Mouse (Mus musculus) liver, adult 2 months (tissue): ENCODE measurements around the gene Mybphl. TPM values are rescaled to one million over a fixed set of nuclear protein-coding genes. Genes with fewer than 3 reads are reported as not detected.

Experiments used
- DNase-seq: peaks from one replicate; pipeline ENCODE4 v3.0.0-alpha.2; 2011; ENCODE audit warnings: low read depth, low spot score; ENCODE audit errors: extremely low read depth
- H3K27ac ChIP-seq: fragments of 200-500 bp; replicated peaks from 2 replicates; pipeline ENCODE4 v1.5.1; 2012; ENCODE audit warnings: low read depth, mild to moderate bottlenecking, control low read depth, inconsistent platforms, low read length; ENCODE audit not compliant: insufficient read depth
- H3K27me3 ChIP-seq: fragments of 200-500 bp; 2 replicates; pipeline ENCODE4 v1.6.1; 2012; ENCODE audit warnings: mild to moderate bottlenecking, moderate library complexity, low read length, inconsistent platforms; ENCODE audit not compliant: control insufficient read depth, insufficient read depth
- H3K36me3 ChIP-seq: fragments of 200-500 bp; 2 replicates; pipeline ENCODE4 v1.6.1; 2012; ENCODE audit warnings: low read length, inconsistent platforms; ENCODE audit not compliant: control insufficient read depth, insufficient read depth
- H3K4me1 ChIP-seq: fragments of 200-500 bp; 2 replicates; pipeline ENCODE4 v1.6.1; 2011; ENCODE audit warnings: low read length; ENCODE audit not compliant: control insufficient read depth, insufficient read depth
- H3K4me3 ChIP-seq: fragments of 200-500 bp; 2 replicates; pipeline ENCODE4 v1.5.1; 2011; ENCODE audit warnings: low read depth, mild to moderate bottlenecking, control low read depth, low read length, moderate library complexity; ENCODE audit not compliant: insufficient read depth
- H3K79me2 ChIP-seq: fragments of 200-500 bp; 2 replicates; pipeline ENCODE4 v1.6.1; 2012; ENCODE audit warnings: inconsistent platforms, mild to moderate bottlenecking, low read length, moderate library complexity; ENCODE audit not compliant: control insufficient read depth, insufficient read depth
- H3K9ac ChIP-seq: fragments of 200-500 bp; 2 replicates; pipeline ENCODE4 v1.6.1; 2012; ENCODE audit warnings: low read depth, mild to moderate bottlenecking, control low read depth, inconsistent platforms, low read length
- CTCF ChIP-seq: fragments of 200-500 bp; IDR thresholded peaks from 2 replicates; pipeline ENCODE4 v1.5.1; 2011; ENCODE audit warnings: low read depth, low read length, control low read depth
- POLR2A ChIP-seq: fragments of 200-500 bp; IDR thresholded peaks from 2 replicates; pipeline ENCODE4 v1.6.1; 2011; ENCODE audit warnings: low read length, control low read depth; ENCODE audit not compliant: insufficient read depth; ENCODE audit errors: extremely low read depth
- WGBS: fragments of 180-500 bp; shearing (Covaris S2); methylation state at CpG from one replicate; pipeline ENCODE4 v1.1.7; 2018; 5-methylcytosine and 5-hydroxymethylcytosine counted together
- polyA plus RNA-seq: library from polyadenylated mRNA; depleted of rRNA; stranded (reverse); fragments of >200 nt; gene quantifications from 2 replicates; pipeline ENCODE4 v1.2.3, GENCODE M21; 2012
- total RNA-seq: library from RNA; depleted of rRNA; stranded (reverse); fragments of >200 nt; gene quantifications from 2 replicates; pipeline ENCODE4 v1.2.3, GENCODE M21; 2014

Mybphl gene
- total and polyA plus RNA-seq, 2 experiments = not detected

- Histone ChIP-seq H3K9ac (no peak overlapping the region), H3K4me3 (no peak overlapping the region), H3K27ac (no peak overlapping the region), H3K27me3 (no peaks in the 10 kb centered on the region), H3K36me3 (no peaks in the 10 kb centered on the region), H3K4me1 (no peaks in the 10 kb centered on the region), H3K79me2 (no peaks in the 10 kb centered on the region)
- 91% methylated on average over 24 of the region's 24 CpGs for WGBS
- TF ChIP-seq POLR2A (no peak), CTCF (no peak)
- DNase-seq = no peak
These were observed 41.7 kb downstream of the Mybphl start for GRCm38 (mm10) chr3:108406306-108406885.

DNA sequence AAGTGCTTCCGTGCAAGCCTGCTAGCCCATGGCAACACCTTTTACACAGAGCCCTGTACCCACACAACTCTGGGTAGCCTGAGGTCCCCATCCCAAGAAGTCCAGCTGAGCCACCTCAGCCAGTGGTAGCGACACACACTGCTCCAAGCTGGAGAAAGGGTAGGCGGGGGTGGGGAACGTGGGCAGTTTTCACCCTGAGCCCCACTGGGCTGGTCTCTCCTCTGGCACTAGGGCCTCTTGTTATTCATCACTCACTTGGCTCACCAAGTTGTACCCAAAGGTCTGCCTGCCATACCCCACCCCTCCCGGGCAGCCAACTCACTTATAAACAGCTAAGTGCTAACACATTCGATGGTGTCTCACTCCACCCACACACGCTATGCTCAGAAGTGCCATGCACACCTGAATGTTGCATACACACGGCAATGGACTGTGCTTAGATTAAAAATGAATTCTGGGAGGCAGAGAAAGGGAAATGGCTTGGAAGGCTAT, 43.9 kb downstream of the Mybphl start:
- no peak for TF ChIP-seq POLR2A
- Histone ChIP-seq H3K27me3 (no peaks in the 10 kb centered on the region), H3K27ac (no peak overlapping the region), H3K36me3 (no peaks in the 10 kb centered on the region), H3K4me1 (no peaks in the 10 kb centered on the region), H3K9ac (no peak overlapping the region), H3K4me3 (no peak overlapping the region), H3K79me2 (no peaks in the 10 kb centered on the region)
- 91% methylated on average over 8 of the region's 8 CpGs for WGBS
- no peak for DNase-seq

DNA sequence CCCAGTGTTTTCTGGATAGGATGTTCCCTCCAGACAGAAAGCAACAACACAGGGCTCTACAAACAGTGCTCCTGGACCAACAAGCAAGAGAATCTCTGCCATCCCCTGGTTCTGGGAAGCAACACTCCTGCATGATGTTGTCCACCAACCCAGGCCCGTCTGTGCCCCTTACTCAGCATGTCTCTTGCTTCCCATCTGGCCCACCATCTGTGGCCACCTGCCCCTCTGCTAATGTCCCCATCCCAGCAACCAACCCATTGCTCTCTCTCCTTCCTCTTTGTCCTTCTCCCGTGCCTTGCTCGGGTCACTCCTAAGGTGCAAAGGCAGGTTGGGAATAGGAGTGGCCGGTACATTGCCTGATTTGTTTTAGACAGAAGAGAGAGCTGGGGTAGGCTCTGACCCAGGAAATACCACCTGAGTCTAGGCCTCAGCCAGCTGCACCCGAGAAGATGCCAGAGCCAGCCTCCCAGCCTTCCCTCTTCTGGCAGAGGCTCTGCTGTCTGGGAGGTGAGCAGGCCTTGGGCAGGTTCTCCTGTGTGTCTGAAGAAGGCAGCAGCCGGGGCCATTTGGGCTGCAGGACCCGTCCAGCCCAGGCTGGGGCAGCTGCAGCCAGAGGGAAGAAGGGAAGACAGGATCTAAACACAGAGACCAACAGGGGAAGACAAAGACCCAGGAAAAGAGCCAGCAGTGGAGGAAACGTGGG, 45.1 kb downstream of the Mybphl start:
- WGBS = 76% methylated on average over 8 of the region's 8 CpGs
- H3K9ac ChIP-seq = no peak overlapping the region
- H3K36me3 ChIP-seq = no peaks in the 10 kb centered on the region
- H3K4me1 ChIP-seq = no peaks in the 10 kb centered on the region
- no peak overlapping the region for H3K27ac ChIP-seq
- no peaks in the 10 kb centered on the region for H3K79me2 ChIP-seq
- no peak for TF ChIP-seq POLR2A
- no peak for TF ChIP-seq CTCF
- no peak overlapping the region for H3K4me3 ChIP-seq
- no peaks in the 10 kb centered on the region for H3K27me3 ChIP-seq
- DNase-seq = no peak

GRCm38 (mm10) chr3:108410359-108410714, 45.6 kb downstream of the Mybphl start:
- peaks cover 2% of the 10 kb centered on the region; the same call in 1 of the 2 replicates for H3K27me3 ChIP-seq
- no peak overlapping the region for H3K9ac ChIP-seq
- no peak overlapping the region for H3K27ac ChIP-seq
- H3K4me3 ChIP-seq = no peak overlapping the region
- no peaks in the 10 kb centered on the region for H3K4me1 ChIP-seq
- TF ChIP-seq POLR2A = no peak
- no peak for TF ChIP-seq CTCF
- 55% methylated on average over 5 of the region's 5 CpGs for WGBS
- H3K36me3 ChIP-seq = no peaks in the 10 kb centered on the region
- H3K79me2 ChIP-seq = no peaks in the 10 kb centered on the region
- DNase-seq = no peak

- Histone ChIP-seq H3K9ac (no peak overlapping the region), H3K36me3 (no peaks in the 10 kb centered on the region), H3K27ac (no peak overlapping the region), H3K4me3 (no peak overlapping the region), H3K4me1 (no peaks in the 10 kb centered on the region), H3K79me2 (no peaks in the 10 kb centered on the region), H3K27me3 (peaks cover 4% of the 10 kb centered on the region; the same call in 1 of the 2 replicates)
- TF ChIP-seq CTCF (no peak), POLR2A (no peak)
- 82% methylated on average over 5 of the region's 5 CpGs for WGBS
- no peak for DNase-seq
These were observed 46.5 kb downstream of the Mybphl start for GRCm38 (mm10) chr3:108411026-108411753.

GRCm38 (mm10) chr3:108411754-108412121, 47.0 kb downstream of the Mybphl start:
- H3K79me2 ChIP-seq = no peaks in the 10 kb centered on the region
- 91% methylated on average over 8 of the region's 8 CpGs for whole genome bisulfite sequencing
- no peak for DNase-seq
- TF ChIP-seq CTCF (no peak), POLR2A (no peak)
- H3K4me3 ChIP-seq = no peak overlapping the region
- H3K9ac ChIP-seq = no peak overlapping the region
- no peaks in the 10 kb centered on the region for H3K4me1 ChIP-seq
- peaks cover 4% of the 10 kb centered on the region; the same call in 1 of the 2 replicates for H3K27me3 ChIP-seq
- H3K27ac ChIP-seq = no peak overlapping the region
- no peaks in the 10 kb centered on the region for H3K36me3 ChIP-seq
